Mouse (Mus musculus): ENCODE data around the gene Atp6v1g2.

The Atp6v1g2 gene

GRCm38 (mm10) chr17:35254241-35255098 is 21.0 kb downstream of the Atp6v1g2 start:
- peak; percentile 85 for DNase-seq (ENCODE audit: low read depth, low spot score)

GRCm38 (mm10) chr17:35255301-35255700 is 21.8 kb downstream of the Atp6v1g2 start:
- no peak for DNase-seq (ENCODE audit: low read depth, low spot score)

- DNase-seq (ENCODE audit: low read depth, low spot score): peak; percentile 45
These were observed 22.2 kb downstream of the Atp6v1g2 start for GRCm38 (mm10) chr17:35255704-35256103.

GRCm38 (mm10) chr17:35257378-35257777 is 23.9 kb downstream of the Atp6v1g2 start:
- DNase-seq (ENCODE audit: low read depth, low spot score): no peak

- DNase-seq (ENCODE audit: low read depth, low spot score): peak; percentile 99
These were observed 24.5 kb downstream of the Atp6v1g2 start for GRCm38 (mm10) chr17:35257824-35258491.

- peak; percentile 99 for DNase-seq (ENCODE audit: low read depth, low spot score)
These were observed 25.3 kb downstream of the Atp6v1g2 start for GRCm38 (mm10) chr17:35258492-35259478.

GRCm38 (mm10) chr17:35259621-35260020 is 26.2 kb downstream of the Atp6v1g2 start:
- no peak for DNase-seq (ENCODE audit: low read depth, low spot score)

- peak; percentile 16 for DNase-seq (ENCODE audit: low read depth, low spot score)
These were observed 28.2 kb downstream of the Atp6v1g2 start for GRCm38 (mm10) chr17:35261651-35262050.

GRCm38 (mm10) chr17:35262664-35263522 is 29.4 kb downstream of the Atp6v1g2 start, which contains the start of gene H2-D1:
H2-D1 (plus strand) TSS chr17:35262730.
- DNase-seq (ENCODE audit: low read depth, low spot score): peak; percentile 100

GRCm38 (mm10) chr17:35263523-35263883 is 30.0 kb downstream of the Atp6v1g2 start:
- peak; percentile 49 for DNase-seq (ENCODE audit: low read depth, low spot score)

GRCm38 (mm10) chr17:35267399-35268086 is 34.1 kb downstream of the Atp6v1g2 start:
- no peak for DNase-seq (ENCODE audit: low read depth, low spot score)

- peak; percentile 77 for DNase-seq (ENCODE audit: low read depth, low spot score)
These were observed 36.3 kb downstream of the Atp6v1g2 start for GRCm38 (mm10) chr17:35269653-35270347.

GRCm38 (mm10) chr17:35272249-35272648 is 38.8 kb downstream of the Atp6v1g2 start:
- DNase-seq (ENCODE audit: low read depth, low spot score): no peak

- DNase-seq (ENCODE audit: low read depth, low spot score): peak; percentile 87
These were observed 41.3 kb downstream of the Atp6v1g2 start for GRCm38 (mm10) chr17:35274770-35275169.

- DNase-seq (ENCODE audit: low read depth, low spot score): no peak
These were observed 42.9 kb downstream of the Atp6v1g2 start for GRCm38 (mm10) chr17:35276304-35276864.

GRCm38 (mm10) chr17:35278049-35278448 is 44.6 kb downstream of the Atp6v1g2 start:
- no peak for DNase-seq (ENCODE audit: low read depth, low spot score)

GRCm38 (mm10) chr17:35278957-35279688 is 45.7 kb downstream of the Atp6v1g2 start:
- DNase-seq (ENCODE audit: low read depth, low spot score): peak; percentile 83

GRCm38 (mm10) chr17:35280276-35280675 is 46.8 kb downstream of the Atp6v1g2 start:
- no peak for DNase-seq (ENCODE audit: low read depth, low spot score)

Data from A20 (cell line).